ENCODE assay signal across 8 mouse cellular contexts in genomic region chr4:116220071-116220650, GRCm38 (mm10). TPM values are rescaled to one million over a fixed set of nuclear protein-coding genes. Genes with fewer than 3 reads are reported as not detected.
DNase-seq lines count a peak whose midpoint lies in the region; ATAC-seq and TF ChIP-seq lines count a peak whose summit lies in the region.

No protein-coding gene starts in this region.

- no peaks in the 10 kb centered on the region for H3K9me3 ChIP-seq in embryonic facial prominence, embryonic 11.5 days (replicated peaks; ENCODE audit: control insufficient read depth, low read length)
- H3K9me3 ChIP-seq in hindbrain, embryonic 10.5 days = no peaks in the 10 kb centered on the region
- H3K9me3 ChIP-seq in liver, embryonic 14.5 days (ENCODE audit: control insufficient read depth, low read length) = no peaks in the 10 kb centered on the region

- peak; percentile 28 for DNase-seq in CD4-positive, CD25-positive, alpha-beta regulatory T cell, adult 2 months (ENCODE audit: low read depth, low spot score)
- peak; percentile 50 for DNase-seq in embryonic facial prominence, embryonic 11.5 days (ENCODE audit: low spot score)
- peak; percentile 4 for DNase-seq in hindbrain, embryonic 10.5 days (ENCODE audit: low spot score)
- DNase-seq in liver, embryonic 14.5 days (ENCODE audit: low read depth in 3 of 3, low spot score in 3 of 3) = no peak
- peak; percentile 18 for DNase-seq in splenic B cell, adult 2 months (ENCODE audit: low read depth, low spot score)
- DNase-seq in spleen, adult 12 weeks (ENCODE audit: low spot score) = no peak
- DNase-seq in ovary, postnatal 14 days (ENCODE audit: low spot score) = no peak

- no peaks in the 10 kb centered on the region for H3K36me3 ChIP-seq in embryonic facial prominence, embryonic 11.5 days (replicated peaks; ENCODE audit: control insufficient read depth, insufficient read depth, low read depth, low read length)
- H3K36me3 ChIP-seq in hindbrain, embryonic 10.5 days = no peaks in the 10 kb centered on the region
- no peaks in the 10 kb centered on the region for H3K36me3 ChIP-seq in liver, embryonic 14.5 days (replicated peaks; ENCODE audit: control insufficient read depth, insufficient read depth, low read depth)
- H3K36me3 ChIP-seq in splenic B cell, adult 2 months (ENCODE audit: control insufficient read depth, insufficient read depth, low read length, poor library complexity, severe bottlenecking) = no peaks in the 10 kb centered on the region

- peak overlapping the region; percentile 97 for H3K9ac ChIP-seq in embryonic facial prominence, embryonic 11.5 days (replicated peaks; ENCODE audit: low read length)
- H3K9ac ChIP-seq in liver, embryonic 14.5 days (replicated peaks) = peak overlapping the region; percentile 87

- peak overlapping the region; percentile 61 for H3K4me3 ChIP-seq in embryonic facial prominence, embryonic 11.5 days (ENCODE audit: low read depth, low read length)
- H3K4me3 ChIP-seq in hindbrain, embryonic 10.5 days = peak overlapping the region; percentile 65
- peak overlapping the region; percentile 81 to 88; a peak in 3 of 4 replicates for H3K4me3 ChIP-seq in liver, embryonic 14.5 days (ENCODE audit: insufficient read depth in 1 of 2, low read depth in 2 of 2, low read length in 2 of 2)

- TF ChIP-seq EP300 in liver, embryonic 14.5 days (IDR thresholded peaks at IDR 0.05; ENCODE audit: low read depth) = no peak

- TF ChIP-seq CTCF in liver, embryonic 14.5 days (IDR thresholded peaks at IDR 0.05; ENCODE audit: low read depth) = no peak

- H3K4me2 ChIP-seq in embryonic facial prominence, embryonic 11.5 days (ENCODE audit: low read depth, low read length) = peak overlapping the region; percentile 61
- H3K4me2 ChIP-seq in liver, embryonic 14.5 days (ENCODE audit: low read depth) = peak overlapping the region; percentile 100

- 4% methylated on average over 6 of the region's 6 CpGs for WGBS in embryonic facial prominence, embryonic 11.5 days
- 2% methylated on average over 6 of the region's 6 CpGs for WGBS in hindbrain, embryonic 10.5 days
- WGBS in liver, embryonic 14.5 days (ENCODE audit: insufficient replicate concordance) = 18% methylated on average over 6 of the region's 6 CpGs

- peak overlapping the region; percentile 99 for H3K27ac ChIP-seq in embryonic facial prominence, embryonic 11.5 days (replicated peaks; ENCODE audit: low read depth, low read length)
- H3K27ac ChIP-seq in hindbrain, embryonic 10.5 days = peak overlapping the region; percentile 99
- H3K27ac ChIP-seq in liver, embryonic 14.5 days = peak overlapping the region; percentile 76; the same call in 1 of the 2 replicates

- no peaks in the 10 kb centered on the region for H3K27me3 ChIP-seq in embryonic facial prominence, embryonic 11.5 days (ENCODE audit: control insufficient read depth, insufficient read depth, low read length)
- H3K27me3 ChIP-seq in hindbrain, embryonic 10.5 days (ENCODE audit: insufficient read depth, poor library complexity, severe bottlenecking) = no peaks in the 10 kb centered on the region
- H3K27me3 ChIP-seq in liver, embryonic 14.5 days (ENCODE audit: control insufficient read depth, insufficient read depth, low read length) = peaks cover 12% of the 10 kb centered on the region
- H3K27me3 ChIP-seq in splenic B cell, adult 2 months (ENCODE audit: control insufficient read depth, insufficient read depth, low read length, poor library complexity, severe bottlenecking) = no peaks in the 10 kb centered on the region; the same call in 1 of the 2 replicates

- no peaks in the 10 kb centered on the region for H3K4me1 ChIP-seq in embryonic facial prominence, embryonic 11.5 days (ENCODE audit: control insufficient read depth, insufficient read depth, low read length)
- H3K4me1 ChIP-seq in hindbrain, embryonic 10.5 days (replicated peaks) = peaks cover 19% of the 10 kb centered on the region
- no peaks in the 10 kb centered on the region; a peak in 1 of 4 replicates for H3K4me1 ChIP-seq in liver, embryonic 14.5 days (replicated peaks; ENCODE audit: control insufficient read depth in 2 of 2, insufficient read depth in 2 of 2, low read length in 1 of 2)

- no peak for ATAC-seq in CD4-positive, CD25-positive, alpha-beta regulatory T cell, adult 4 months
- no peak for ATAC-seq in embryonic facial prominence, embryonic 11.5 days (replicated peaks; ENCODE audit: insufficient number of reproducible peaks, low FRiP score, low TSS enrichment, low read depth)
- no peak for ATAC-seq in liver, embryonic 14.5 days (ENCODE audit: insufficient read depth)

RNA-seq across cellular contexts. Expression of gene Pik3r3, which starts 1.3 kb away (rescaled TPM):
- 1 to 10 TPM; 3.8 to 5.1 TPM for polyA plus RNA-seq in CD4-positive, CD25-positive, alpha-beta regulatory T cell, adult 4 months (2017; shearing (Covaris generic))
- polyA plus RNA-seq in embryonic facial prominence, embryonic 11.5 days (2014; fragmentation: Nextera tagmentation; extraction: Ambion mirVana) = 49.0 and 50.5 TPM in 2 replicates
- 49.2 and 57.3 TPM in 2 replicates for polyA plus RNA-seq in hindbrain, embryonic 10.5 days (2016; fragmentation: Nextera tagmentation; extraction: Ambion mirVana)
- 0.77 and 0.89 TPM in 2 replicates for polyA plus RNA-seq in liver, embryonic 14.5 days (2012; rRNA removed)
- polyA plus RNA-seq in liver, embryonic 14.5 days (2014; fragmentation: Nextera tagmentation; extraction: Ambion mirVana) = 0.57 and 1.0 TPM in 2 replicates

RNA-seq across cellular contexts. Expression of gene Gm49337, which starts 47.0 kb away (rescaled TPM):
- polyA plus RNA-seq in CD4-positive, CD25-positive, alpha-beta regulatory T cell, adult 4 months (2017; shearing (Covaris generic)) = not detected
- polyA plus RNA-seq in embryonic facial prominence, embryonic 11.5 days (2014; fragmentation: Nextera tagmentation; extraction: Ambion mirVana) = not detected in 2 replicates
- not detected in 2 replicates for polyA plus RNA-seq in hindbrain, embryonic 10.5 days (2016; fragmentation: Nextera tagmentation; extraction: Ambion mirVana)
- not detected in 2 replicates for polyA plus RNA-seq in liver, embryonic 14.5 days (2012; rRNA removed)
- not detected in 2 replicates for polyA plus RNA-seq in liver, embryonic 14.5 days (2014; fragmentation: Nextera tagmentation; extraction: Ambion mirVana)

RNA-seq across cellular contexts. Expression of gene 1700042G07Rik, which starts 47.0 kb away (rescaled TPM):
- not detected for polyA plus RNA-seq in CD4-positive, CD25-positive, alpha-beta regulatory T cell, adult 4 months (2017; shearing (Covaris generic))
- not detected in 2 replicates for polyA plus RNA-seq in embryonic facial prominence, embryonic 11.5 days (2014; fragmentation: Nextera tagmentation; extraction: Ambion mirVana)
- not detected in 2 replicates for polyA plus RNA-seq in hindbrain, embryonic 10.5 days (2016; fragmentation: Nextera tagmentation; extraction: Ambion mirVana)
- polyA plus RNA-seq in liver, embryonic 14.5 days (2012; rRNA removed) = not detected in 2 replicates
- polyA plus RNA-seq in liver, embryonic 14.5 days (2014; fragmentation: Nextera tagmentation; extraction: Ambion mirVana) = not detected in 2 replicates

RNA-seq across cellular contexts. Expression of gene Tspan1, which starts 52.8 kb away (rescaled TPM):
- polyA plus RNA-seq in CD4-positive, CD25-positive, alpha-beta regulatory T cell, adult 4 months (2017; shearing (Covaris generic)) = under 1 TPM in 1 of 2 experiments, not detected in 1; 0.27 TPM
- 0.24 TPM in 1 of 2 replicates, not detected in the other for polyA plus RNA-seq in embryonic facial prominence, embryonic 11.5 days (2014; fragmentation: Nextera tagmentation; extraction: Ambion mirVana)
- 0.26 TPM in 1 of 2 replicates, not detected in the other for polyA plus RNA-seq in hindbrain, embryonic 10.5 days (2016; fragmentation: Nextera tagmentation; extraction: Ambion mirVana)
- polyA plus RNA-seq in liver, embryonic 14.5 days (2012; rRNA removed) = 0.12 TPM in 1 of 2 replicates, not detected in the other
- not detected in 2 replicates for polyA plus RNA-seq in liver, embryonic 14.5 days (2014; fragmentation: Nextera tagmentation; extraction: Ambion mirVana)

Comparison
In these comparisons a context has a peak if more than half of its experiments do, and no peak if none do; other contexts are left out.
1. DNase-seq: peak in CD4-positive, CD25-positive, alpha-beta regulatory T cell, adult 2 months (single experiment), embryonic facial prominence, embryonic 11.5 days (single experiment), hindbrain, embryonic 10.5 days (single experiment) and splenic B cell, adult 2 months (single experiment); none in liver, embryonic 14.5 days (0 of 3), spleen, adult 12 weeks (single experiment) and ovary, postnatal 14 days (single experiment).
2. Peak in every context shown above with its lines, with median percentiles within 50 percentile points of each other: H3K27ac ChIP-seq and H3K4me3 ChIP-seq.